27 mouse cellular contexts compared by ENCODE assay signal in the genomic region with DNA sequence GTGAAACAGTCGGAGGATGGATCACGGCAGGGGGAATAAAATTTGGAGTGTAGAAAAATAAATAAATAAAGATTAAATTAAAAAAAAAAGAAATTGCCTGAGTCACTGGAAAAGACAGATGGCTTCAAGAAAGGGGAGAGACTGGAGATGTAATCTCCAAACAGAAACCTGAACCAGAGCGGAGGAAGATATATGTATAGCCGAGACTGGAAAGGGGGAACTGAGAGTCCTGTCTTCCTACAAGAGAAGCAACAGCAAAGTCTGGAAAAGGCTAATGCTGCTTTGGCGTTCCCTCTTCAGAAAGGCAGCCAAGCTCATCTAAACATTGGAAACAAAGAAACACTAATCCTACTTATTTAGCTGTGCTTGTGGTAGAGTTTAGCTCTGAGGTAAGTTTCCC.
"Had no signal": no experiment of that assay in that cellular context is flagged by ENCODE, and none has a peak within 500 bp of the region (broad histone marks: within the 10 kb centered on the region; RNA-seq: fewer than 3 reads in every experiment).

No protein-coding gene starts in this region.

- H3K4me1 ChIP-seq: embryonic facial prominence, embryonic 10.5 days; embryonic facial prominence, embryonic 12.5 days; embryonic facial prominence, embryonic 13.5 days; embryonic facial prominence, embryonic 15.5 days; forebrain, embryonic 10.5 days; forebrain, embryonic 12.5 days; forebrain, embryonic 15.5 days; heart, embryonic 10.5 days had no signal

- H3K9ac ChIP-seq: embryonic facial prominence, embryonic 12.5 days; embryonic facial prominence, embryonic 13.5 days; embryonic facial prominence, embryonic 15.5 days; forebrain, embryonic 12.5 days; forebrain, embryonic 15.5 days; forebrain, postnatal 0 days had no signal

- H3K9me3 ChIP-seq: embryonic facial prominence, embryonic 10.5 days; embryonic facial prominence, embryonic 12.5 days; embryonic facial prominence, embryonic 13.5 days; embryonic facial prominence, embryonic 15.5 days; forebrain, embryonic 10.5 days; forebrain, embryonic 12.5 days; forebrain, embryonic 15.5 days; heart, embryonic 10.5 days had no signal

- H3K27me3 ChIP-seq: embryonic facial prominence, embryonic 12.5 days; embryonic facial prominence, embryonic 13.5 days; embryonic facial prominence, embryonic 15.5 days; forebrain, embryonic 12.5 days; forebrain, embryonic 15.5 days had no signal

- DNase-seq: cerebellum, adult 9-10 months; cerebellum, adult 9-11 months; cerebellum, postnatal 10 days; cerebellum, postnatal 14 days; cerebellum, postnatal 25 days; cerebellum, postnatal 36 days; embryo, embryonic 11 days; forebrain, postnatal 0 days; gastrocnemius, adult 2 months; gastrocnemius, postnatal 10 days; gastrocnemius, postnatal 14 days; gastrocnemius, postnatal 25 days; gastrocnemius, postnatal 36 days; heart, adult 18-20 months; heart, adult 2 months had no signal

- H3K4me2 ChIP-seq: embryonic facial prominence, embryonic 12.5 days; embryonic facial prominence, embryonic 13.5 days; embryonic facial prominence, embryonic 15.5 days; forebrain, embryonic 12.5 days; forebrain, embryonic 15.5 days; heart, embryonic 11.5 days had no signal

- H3K4me3 ChIP-seq: embryonic facial prominence, embryonic 10.5 days; embryonic facial prominence, embryonic 12.5 days; embryonic facial prominence, embryonic 13.5 days; embryonic facial prominence, embryonic 15.5 days; erythroblast, embryonic 14.5 days; forebrain, embryonic 10.5 days; forebrain, embryonic 12.5 days; forebrain, embryonic 15.5 days; gastrocnemius, adult 2 months; heart, adult 2 months; heart, embryonic 10.5 days had no signal

- ATAC-seq: forebrain, embryonic 14.5 days; forebrain, embryonic 15.5 days; forebrain, embryonic 16.5 days; forebrain, postnatal 0 days had no signal

- H3K27ac ChIP-seq: embryonic facial prominence, embryonic 10.5 days; embryonic facial prominence, embryonic 12.5 days; embryonic facial prominence, embryonic 13.5 days; embryonic facial prominence, embryonic 15.5 days; forebrain, embryonic 10.5 days; forebrain, embryonic 12.5 days; forebrain, embryonic 15.5 days; gastrocnemius, adult 2 months; heart, adult 2 months; heart, embryonic 10.5 days had no signal

- H3K36me3 ChIP-seq: embryonic facial prominence, embryonic 10.5 days; embryonic facial prominence, embryonic 12.5 days; embryonic facial prominence, embryonic 13.5 days; embryonic facial prominence, embryonic 15.5 days; forebrain, embryonic 10.5 days; forebrain, embryonic 12.5 days; forebrain, embryonic 15.5 days; heart, embryonic 10.5 days had no signal
